Mouse (Mus musculus) MN1 (cell line): ENCODE data around the gene Wapl.

ENCODE experiments used
- DNase-seq: peaks from one replicate; pipeline ENCODE4 v3.0.0-alpha.2; 2016; ENCODE audit warnings: low spot score

Gene Wapl

DNA sequence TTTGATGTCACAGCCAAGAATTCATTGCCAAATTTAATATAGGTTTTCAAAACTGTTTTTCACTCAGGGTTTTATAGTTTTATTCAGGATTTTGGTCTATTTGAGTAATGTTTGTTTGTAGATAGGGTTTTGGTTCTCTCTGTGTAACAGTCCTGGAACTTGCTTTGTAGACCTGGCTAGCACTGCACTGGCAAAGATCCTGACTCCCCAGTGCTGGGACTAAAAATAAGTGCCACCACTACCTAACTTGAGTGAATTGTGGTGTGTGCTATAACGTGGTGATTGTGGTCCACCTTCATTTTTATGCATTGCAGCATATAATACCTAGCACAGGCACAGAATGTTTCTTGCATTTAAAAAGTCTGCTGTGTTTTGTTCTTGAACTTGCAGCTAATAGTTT is 23.6 kb downstream of the Wapl start:
- DNase-seq, result no peak

DNA sequence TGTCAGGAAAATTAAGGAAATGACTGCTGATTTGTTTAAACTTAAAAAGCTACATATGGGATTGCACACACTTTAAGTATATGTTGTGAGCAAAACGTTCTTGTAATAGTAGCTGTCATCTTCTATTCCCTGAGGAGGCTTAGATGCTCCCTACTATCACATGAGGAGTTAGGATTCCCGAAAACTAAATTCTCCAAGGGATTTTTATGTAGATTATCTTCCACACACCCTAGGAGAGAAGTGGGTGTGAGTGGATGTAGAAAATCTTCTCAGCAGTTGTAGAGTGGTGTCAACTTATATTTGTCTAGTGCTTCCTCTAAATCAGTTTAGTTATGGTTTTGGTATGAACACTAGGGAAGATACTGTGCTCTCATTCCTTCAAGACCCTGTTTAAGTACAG is 36.5 kb downstream of the Wapl start:
- DNase-seq, result no peak

DNA sequence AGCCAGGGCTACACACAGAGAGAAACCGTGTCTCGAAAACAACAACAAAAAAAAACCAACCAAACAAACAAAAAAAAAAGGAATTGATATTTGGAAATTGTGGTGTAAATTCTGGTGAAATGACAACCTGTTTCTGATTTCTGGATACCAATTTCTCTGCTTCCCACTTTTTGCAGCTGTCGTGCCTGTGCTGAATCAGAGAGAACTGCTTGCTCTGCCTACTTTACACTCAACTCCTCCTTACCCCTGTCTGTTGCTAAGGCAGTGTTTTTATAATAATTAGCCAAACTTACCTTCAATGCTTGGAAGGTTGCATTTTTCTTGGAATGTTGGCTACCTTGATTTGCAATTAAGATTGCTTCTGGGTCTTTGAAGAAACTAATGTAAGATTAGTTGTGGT is 38.3 kb downstream of the Wapl start:
- DNase-seq, result no peak

DNA sequence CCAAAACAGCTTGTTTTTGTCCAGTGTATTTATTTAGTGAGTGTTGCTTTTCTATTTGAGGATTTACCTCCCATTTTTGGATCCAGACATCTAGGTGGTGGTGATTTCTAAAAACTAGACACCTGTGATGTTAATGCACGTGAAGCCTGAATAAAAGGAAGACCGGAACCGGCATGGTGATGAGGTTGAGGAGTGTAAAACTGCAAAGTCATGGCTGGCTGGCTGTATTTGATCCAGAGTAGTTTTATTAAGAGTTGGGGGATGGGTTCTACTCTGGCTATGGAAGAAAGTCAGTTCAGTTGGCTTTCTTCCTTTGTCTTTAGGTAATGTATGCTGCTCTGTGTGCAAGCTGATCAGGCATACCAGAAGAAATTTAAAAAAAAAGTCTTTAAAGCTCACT is 39.1 kb downstream of the Wapl start:
- no peak for DNase-seq

DNA sequence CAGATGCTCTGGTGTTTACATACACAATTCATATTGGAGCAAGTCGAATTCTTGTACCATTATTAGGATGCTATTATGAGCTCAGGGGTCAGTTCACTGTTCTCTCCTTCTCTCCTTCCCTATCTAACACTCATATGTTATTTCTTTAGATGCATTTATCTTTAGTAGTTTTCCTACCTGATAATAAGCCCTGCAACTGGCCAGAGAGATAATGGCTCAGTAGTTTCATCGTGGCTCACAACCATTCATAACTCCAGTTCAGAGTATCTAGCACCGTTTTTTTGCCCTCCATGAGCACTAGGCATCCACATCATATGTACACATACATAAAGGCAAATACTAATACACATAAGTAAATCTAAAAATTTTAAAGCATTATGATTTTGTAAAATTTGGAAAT is 44.4 kb downstream of the Wapl start:
- DNase-seq, result no peak

DNA sequence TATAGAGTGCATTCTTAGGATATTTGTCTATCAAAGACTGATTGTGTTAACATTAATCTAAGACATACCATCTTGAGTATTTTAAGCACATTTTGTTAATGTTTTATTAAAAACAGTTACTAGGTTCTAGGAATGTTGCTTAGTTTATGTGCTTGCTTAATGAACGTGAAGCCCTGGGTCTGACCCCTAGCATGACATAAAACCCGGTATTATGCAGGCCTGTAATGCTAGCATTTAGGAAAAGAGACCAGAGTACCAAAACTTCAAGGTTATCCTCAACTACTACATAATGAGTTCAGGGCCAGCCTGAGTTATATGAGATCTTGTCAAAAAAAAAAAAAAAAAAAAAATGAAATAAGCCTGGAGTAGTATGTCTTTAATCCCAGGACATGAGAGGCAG is 54.0 kb downstream of the Wapl start:
- DNase-seq, result no peak

DNA sequence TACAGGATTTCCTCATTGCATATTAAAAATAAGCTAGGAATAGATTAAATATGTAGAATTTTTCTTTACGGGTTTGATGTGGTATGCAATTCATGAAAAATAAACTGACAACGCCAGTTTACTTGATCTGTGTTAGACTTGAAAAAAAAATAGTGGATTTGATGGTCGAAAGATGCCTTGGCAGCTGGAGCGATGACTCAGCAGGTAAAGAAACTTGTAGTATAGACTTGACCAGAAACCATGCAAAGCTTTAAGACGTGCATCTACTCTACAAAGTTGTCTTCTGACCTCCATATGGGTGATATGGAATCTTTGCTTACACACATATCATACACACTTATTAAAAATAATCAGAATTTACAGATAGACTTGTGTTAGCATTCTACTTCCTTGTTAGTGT is 61.7 kb downstream of the Wapl start:
- no peak for DNase-seq

DNA sequence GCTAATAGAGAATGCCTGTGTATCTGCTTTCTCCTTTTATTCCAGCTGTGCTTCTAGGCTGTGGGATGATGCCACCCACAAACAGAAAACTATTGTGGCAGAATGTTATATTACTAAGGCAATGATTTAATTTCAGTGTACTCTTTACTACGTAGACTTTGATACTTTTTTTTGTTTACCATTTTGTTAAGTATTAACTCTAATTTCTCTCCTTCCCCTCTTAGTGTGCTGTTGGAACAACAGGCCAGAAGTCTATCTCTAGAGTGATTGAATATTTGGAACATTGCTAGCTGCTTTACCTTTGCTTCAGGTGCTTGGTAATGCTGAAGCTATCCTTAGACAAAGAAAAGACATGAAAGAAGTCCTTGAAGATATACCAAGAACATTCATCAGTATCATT is 71.7 kb downstream of the Wapl start:
- DNase-seq, result no peak

DNA sequence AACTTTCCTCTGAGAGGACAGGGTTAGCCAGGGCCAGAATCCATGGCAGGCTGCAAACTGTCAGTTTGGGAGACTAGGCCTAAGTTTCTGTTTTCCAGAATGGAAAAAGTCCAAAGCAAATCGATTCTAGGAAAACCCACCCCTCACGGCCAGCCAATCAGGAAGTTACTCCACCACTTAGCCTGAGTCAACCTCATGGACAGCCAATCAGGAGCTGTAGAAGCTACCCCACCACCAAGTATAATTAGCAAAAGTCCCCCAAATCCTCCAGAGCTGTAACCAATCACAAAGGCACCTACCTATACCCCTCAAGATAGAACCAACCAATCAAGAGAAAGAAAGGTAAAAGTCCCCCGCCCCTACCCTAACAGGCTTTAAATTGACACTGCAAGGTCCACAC is 82.0 kb downstream of the Wapl start:
- no peak for DNase-seq

DNA sequence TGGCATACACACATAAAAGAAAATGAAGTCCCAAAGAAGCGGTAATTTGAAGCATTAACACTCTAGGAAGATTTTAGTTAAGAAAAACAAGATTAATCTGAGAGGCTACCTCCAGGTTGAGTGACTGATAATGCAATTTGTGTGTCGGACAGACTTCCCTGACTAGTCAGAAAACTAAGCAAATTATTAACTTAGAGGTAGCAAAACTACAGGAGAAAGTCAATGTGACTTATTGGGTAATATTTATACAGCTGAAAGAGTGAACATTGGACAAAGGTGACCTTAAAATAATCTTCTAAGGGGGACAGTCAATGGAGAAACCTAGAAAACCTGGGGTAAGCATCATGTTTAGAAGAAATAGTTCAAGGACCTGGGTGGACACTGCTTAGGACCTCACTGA is 86.2 kb downstream of the Wapl start:
- no peak for DNase-seq

DNA sequence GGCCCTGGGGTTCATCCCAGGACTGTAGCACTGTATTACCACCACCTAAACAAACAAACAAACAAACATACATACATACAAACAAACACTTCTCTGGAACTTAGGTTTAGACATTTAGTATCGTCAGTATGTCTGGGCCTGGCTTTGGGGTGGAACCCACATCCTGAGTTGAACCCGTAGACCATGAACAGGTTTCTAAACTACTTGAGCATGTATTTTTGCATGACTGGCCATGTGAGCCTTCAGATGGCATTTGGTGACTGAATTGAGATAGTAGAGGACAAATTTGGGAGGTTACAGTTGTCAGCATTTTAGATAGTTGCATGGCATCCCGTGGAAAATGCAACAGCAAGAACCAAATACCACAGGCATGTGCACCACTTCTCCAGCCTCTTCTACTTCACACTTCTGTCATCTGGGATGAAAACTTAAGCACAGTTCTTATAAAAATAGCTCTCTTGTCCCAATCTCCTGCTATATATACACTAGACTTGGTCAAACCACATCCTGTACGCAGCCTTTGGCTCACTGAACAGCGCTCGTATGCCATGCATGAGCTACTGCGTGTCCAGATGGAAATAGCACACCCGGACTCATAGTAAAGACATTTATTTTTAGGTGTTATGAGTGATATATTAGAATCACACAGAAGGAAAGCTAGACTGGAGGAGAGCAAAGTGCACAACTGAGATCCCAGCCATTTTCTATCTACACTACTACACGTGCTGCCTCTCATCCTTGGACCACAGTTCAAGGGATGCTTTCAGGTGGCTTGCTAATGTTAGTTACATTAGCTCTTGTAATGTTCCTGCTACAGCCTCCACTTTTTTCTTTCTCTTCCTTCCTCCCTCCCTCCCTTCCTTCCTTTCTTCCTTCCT is 87.6 kb downstream of the Wapl start:
- DNase-seq, result no peak

DNA sequence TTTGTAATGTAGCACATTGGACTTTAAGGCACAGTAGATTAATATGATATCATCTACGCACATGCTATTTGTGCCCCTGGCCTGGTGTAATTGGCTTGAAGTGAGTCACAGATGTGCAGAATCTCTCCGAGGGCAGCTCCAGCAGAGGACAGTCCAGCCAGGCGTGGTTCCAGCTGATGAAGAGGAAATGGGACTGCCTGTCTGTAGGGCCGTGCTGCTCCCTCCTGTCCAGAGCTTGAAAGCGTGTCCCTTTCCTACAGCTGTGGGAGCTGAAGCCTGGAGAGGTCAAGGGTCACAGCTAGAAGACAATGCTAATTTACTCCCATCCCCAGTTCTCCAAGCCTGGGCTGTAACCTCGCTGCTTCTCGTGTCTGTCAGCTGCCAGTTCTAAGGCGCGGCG is 89.0 kb downstream of the Wapl start:
- peak; percentile 11 for DNase-seq

DNA sequence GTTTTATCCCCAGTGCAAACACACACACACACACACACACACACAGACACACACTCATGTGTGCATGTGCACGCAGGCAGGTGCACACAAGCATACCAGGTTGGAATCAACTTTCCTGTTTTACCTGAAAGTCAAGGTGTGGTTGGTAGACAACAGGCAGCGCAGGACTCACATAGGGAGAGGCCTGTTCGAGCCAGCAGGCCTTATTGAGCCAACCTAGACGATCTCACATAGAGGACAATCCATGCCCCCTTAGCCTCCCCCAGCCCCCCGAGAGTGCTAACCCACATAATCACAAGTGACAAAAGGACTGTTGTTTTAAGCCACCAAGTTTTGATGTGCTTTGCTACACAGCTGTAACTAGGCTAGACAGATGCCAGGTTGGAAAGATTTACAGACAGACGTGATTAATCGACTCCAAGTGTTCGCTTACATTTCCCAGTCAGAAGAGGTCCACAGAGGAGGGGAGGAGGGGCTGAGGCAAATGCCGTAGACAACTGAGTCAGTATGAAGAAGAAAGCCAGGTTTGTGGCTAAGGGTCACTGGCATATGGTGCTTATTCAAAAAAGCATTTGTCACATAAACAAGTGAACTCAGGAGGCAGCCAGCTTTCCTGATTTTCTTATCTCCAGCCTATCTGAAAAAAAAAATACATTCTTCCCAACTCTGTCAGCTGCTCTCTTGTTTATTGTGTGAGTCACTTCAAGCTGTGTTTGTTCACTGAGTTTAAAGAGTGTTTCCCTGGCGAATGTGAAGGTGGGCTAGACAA is 90.2 kb downstream of the Wapl start:
- peak; percentile 7 for DNase-seq

DNA sequence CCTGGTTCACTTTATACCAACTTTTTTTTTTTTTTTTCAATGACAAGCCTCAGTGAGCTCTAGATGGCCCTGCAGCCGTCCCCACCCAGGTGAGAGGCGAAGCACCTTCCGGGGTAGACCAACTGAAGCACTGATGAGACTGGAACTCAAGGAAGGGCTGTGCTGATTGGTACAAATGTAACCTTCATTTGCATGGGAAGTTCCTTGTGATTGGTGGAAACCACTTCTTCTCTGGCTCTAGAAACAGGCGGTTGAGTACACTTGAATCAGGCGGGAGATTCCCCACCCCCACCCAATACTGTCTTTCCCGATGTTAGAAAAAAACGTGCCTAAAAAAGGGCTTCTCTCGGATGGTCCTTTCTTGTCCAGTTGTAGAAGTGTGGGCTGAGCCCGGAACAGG is 91.2 kb downstream of the Wapl start:
- DNase-seq, result no peak

DNA sequence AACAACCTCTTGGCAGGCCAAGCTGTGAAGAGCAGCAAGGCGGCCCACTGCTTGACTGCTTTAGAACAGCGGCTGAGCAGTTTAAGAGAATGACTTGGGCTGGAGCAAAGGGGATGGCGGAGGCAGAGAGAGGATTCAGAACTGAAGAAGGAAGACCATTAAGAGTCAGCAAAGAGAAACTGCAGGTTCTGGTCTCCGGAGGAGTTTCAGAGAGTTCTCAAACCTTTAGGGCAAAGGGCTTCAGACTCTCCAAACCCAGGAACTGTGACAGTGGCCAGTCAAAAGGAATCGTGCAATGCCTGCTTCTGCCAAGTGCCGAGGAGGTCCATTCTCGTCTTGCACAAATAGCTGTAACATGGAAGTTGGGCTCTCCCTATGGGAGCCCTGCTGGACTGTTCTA is 91.7 kb downstream of the Wapl start:
- DNase-seq, result no peak

DNA sequence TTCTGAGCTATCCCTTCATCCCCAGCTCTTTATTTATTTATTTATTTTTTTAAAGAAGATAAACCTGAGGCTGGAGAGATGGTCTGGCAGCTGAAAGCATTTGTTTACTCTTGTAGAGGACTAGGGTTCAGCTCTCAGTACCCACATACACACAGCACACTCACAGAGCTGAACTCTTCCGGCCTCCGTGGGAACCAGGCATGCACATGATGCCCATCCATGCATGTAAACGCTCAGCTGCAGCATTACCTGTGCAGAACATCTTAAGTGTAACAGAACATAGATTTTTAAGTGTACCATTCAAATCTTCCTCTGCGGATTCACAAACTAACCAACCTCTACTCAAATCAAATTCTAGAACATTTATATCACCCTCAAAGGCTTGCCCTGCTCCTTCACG is 92.5 kb downstream of the Wapl start:
- DNase-seq, result no peak

DNA sequence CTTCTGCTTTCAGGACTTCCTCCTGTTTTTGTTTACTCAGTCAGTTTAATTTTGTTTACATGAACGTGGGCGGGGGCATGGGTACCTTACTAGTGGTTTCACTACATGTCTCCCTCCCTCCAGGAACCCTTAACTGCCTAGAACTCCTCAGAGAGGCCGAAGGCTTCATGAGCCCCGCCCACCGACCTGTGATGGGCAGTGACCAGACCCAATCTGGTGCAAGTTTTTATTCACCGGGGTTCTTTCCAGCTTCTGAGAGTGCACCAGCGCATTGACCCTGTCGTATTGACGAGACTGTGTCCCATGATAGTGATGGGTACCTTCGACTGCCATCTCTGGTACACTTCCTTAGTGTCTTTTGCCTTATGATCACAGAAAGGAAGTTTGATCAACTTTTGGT is 94.6 kb downstream of the Wapl start:
- peak; percentile 62 for DNase-seq

DNA sequence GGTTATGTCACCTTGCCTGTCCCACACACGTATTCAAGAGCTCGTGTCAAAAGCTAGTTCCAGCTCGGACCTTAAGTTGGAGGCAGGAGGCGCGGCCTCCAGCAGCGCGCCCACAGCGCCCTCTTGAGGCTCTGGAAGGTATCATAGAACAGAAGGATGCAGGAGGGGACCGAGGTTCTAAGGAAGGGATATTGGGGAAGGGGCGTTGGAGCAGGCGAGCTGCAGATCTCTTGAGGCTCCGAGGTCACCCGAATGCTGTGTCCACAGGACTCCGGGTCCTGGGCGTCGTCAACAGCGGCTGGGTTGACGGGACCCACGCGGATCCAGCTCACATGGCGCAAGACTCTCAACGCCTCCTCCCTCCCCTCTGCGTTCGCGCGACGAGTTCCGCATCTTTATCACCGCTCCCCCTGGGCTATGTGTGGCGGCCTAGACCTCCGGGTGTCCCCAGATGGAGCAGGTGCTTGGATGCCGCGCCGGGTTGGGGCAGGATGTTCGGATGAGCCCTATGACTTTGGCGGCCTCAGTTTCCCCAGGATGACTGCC is 95.4 kb downstream of the Wapl start:
- DNase-seq, result peak; percentile 70

DNA sequence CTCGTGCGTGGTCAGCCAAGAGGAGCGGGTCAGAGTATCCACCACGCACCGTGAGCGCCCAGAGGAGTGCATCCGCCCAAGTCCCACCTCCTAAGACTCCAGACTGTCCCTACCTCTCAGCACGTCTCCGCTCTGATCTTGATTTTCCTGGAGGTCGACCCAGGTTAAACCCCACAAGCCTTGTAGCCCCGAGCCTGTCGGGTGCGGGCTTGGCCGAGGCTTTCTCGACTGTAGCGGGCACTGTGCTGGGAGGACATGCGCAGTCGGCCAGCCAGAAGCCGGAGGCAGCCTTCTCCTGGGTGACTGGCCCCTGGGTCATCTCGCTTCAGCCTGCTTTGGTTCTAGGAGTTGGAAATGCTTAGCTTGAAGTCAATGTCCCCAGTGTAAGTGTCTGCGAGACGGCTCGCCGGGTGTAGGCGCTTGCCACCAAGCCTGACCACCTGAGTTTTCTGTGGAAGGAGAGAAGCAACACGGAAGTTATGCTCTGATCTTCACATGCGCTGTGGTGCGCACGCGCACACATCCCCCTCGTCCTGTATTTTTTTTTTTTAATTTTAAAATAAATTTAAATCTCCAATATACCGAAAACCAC is 95.9 kb downstream of the Wapl start:
- DNase-seq, result no peak

DNA sequence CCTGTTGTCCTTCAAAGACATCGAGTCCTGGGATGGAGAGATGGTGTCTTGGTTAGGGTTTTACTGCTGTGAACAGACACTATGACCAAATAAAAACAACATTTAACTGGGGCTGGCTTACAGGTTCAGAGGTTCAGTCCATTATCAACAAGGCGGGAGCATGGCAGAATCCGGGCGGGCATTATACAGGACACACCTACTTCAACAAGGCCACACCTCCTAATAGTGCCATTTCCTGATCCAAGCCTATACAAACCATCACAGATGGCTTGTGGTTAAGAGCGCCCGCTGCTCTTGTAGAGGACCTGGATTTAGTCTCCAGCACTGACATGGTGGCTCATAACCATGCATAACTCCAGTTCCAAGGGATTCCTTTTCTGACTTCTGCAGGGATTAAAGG is 96.7 kb downstream of the Wapl start:
- no peak for DNase-seq

DNA sequence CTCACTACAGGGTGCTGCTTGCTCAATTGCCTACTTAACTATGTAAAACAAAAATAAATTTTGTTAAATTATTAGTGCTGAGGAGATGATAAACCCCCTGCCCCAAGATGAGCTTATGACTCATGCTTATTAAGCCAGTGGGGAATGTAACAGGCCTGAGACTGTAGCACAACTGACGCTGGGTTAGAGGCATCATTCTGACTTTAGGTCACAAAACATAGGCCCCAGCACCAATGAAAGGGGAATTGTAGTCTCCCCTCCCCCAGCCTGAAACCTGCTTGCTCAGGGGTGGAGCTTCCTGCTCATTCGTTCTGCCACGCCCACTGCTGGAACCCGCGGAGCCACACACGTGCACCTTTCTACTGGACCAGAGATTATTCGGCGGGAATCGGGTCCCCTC is 97.9 kb downstream of the Wapl start:
- no peak for DNase-seq

DNA sequence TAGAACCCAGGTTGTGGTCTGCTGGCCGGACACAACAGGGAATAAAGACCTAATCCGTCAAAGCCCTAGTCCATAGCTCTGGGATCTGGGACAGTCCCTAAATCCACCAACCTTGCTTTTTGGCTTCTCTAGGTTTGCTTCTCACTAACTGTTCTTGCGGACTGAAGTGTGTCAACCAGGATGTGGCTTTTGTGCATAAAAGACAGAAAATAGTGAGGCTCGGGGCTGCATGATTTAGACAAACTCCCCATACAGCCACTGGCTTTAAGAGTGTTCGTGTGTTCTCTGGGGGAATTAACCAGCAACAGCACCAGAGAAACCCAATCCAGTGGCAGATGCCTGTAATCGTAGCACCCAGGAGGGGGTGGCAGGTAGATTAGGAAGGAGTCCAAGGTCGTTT is 98.4 kb downstream of the Wapl start:
- no peak for DNase-seq

DNA sequence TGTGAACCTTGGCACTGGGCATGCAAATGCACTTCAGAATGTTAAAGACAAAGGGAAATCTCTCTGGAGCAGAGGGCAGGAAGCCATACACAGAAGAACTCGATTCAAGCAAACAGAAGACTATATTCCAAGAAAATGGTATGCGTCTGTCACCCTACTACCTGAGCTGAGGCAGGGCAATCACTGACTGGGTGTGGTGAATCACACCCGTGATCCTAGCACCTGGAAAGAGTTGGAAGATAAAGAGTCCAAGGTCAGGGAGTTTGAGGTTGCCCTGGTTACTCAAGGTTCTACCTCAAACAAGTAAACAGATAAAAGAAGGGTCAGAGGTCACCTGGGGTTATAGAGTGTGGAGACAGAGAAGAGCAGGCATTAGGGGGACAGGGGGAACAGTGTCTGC is 100.0 kb downstream of the Wapl start:
- DNase-seq, result no peak
